ENCODE assay signal across 8 mouse cellular contexts in the genomic region with DNA sequence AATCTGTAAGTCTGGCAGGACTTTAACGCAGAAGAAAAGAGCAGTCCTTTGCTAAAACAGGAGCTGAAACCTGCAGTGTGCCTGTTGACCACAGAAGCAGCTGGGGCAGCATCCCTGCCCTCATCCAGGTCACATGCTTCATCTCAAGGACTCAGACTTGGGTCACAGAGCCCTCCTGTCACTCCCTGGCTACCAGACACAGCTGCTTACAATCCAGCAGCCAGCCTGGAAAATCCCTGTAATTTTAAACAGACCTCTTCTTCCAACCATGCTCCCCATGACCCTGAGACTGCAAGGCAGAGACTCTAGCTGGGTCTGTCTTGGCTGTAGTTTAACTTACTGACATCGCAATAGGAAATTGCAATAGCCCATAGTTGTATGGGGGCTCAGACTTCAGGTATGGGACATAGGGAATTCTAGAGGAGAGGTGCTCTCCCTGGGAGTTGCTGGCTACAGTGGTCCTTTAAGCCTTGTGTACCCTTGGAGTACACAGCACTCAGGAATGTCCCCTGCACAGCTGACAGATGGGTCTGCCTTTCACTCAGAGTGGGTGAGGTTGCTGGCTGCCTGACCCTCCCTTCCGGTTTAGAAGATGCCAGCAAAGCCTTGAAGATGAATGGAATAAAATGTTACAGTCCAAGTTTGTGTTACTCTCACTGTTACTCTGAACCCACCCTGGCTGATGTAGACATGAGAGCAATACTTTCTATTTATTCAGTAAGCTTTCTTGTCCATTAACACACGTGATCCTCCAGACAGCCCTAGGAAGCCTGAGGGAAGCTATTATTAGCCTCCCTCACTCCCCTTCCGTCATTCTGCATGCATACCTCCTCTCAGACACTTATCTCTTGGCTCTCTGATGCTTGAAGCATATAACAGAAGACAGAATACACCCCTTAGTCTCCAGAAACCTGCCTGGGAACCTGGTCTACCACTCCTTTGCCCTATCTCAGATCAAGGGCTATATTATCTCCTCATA.
A peak's percentile ranks its signal among the peaks of the same experiment; 100 is the strongest.
DNase-seq lines count a peak whose midpoint lies in the region; ATAC-seq lines count a peak whose summit lies in the region.

No protein-coding gene starts in this region.

- no peaks in the 10 kb centered on the region for H3K27me3 ChIP-seq in forebrain, embryonic 12.5 days
- H3K27me3 ChIP-seq in hindbrain, embryonic 10.5 days (ENCODE audit: insufficient read depth, poor library complexity, severe bottlenecking): no peaks in the 10 kb centered on the region
- no peaks in the 10 kb centered on the region for H3K27me3 ChIP-seq in midbrain, embryonic 10.5 days (ENCODE audit: low read depth, poor library complexity, severe bottlenecking)

- no peaks in the 10 kb centered on the region for H3K36me3 ChIP-seq in forebrain, embryonic 12.5 days (replicated peaks)
- H3K36me3 ChIP-seq in hindbrain, embryonic 10.5 days: no peaks in the 10 kb centered on the region
- no peaks in the 10 kb centered on the region for H3K36me3 ChIP-seq in midbrain, embryonic 10.5 days

- peak overlapping the region; percentile 64 for H3K27ac ChIP-seq in forebrain, embryonic 12.5 days
- H3K27ac ChIP-seq in hindbrain, embryonic 10.5 days: peak overlapping the region; percentile 78
- H3K27ac ChIP-seq in midbrain, embryonic 10.5 days (replicated peaks): peak overlapping the region; percentile 46

- H3K9ac ChIP-seq in forebrain, embryonic 12.5 days: no peak overlapping the region

- H3K4me1 ChIP-seq in forebrain, embryonic 12.5 days: peaks cover 23% of the 10 kb centered on the region
- H3K4me1 ChIP-seq in hindbrain, embryonic 10.5 days (replicated peaks): peaks cover 29% of the 10 kb centered on the region
- peaks cover 34% of the 10 kb centered on the region for H3K4me1 ChIP-seq in midbrain, embryonic 10.5 days

- 57% methylated on average over 5 of the region's 5 CpGs for WGBS in forebrain, embryonic 12.5 days
- 47% methylated on average over 5 of the region's 5 CpGs for WGBS in hindbrain, embryonic 10.5 days
- 52% methylated on average over 5 of the region's 5 CpGs for WGBS in midbrain, embryonic 10.5 days

- H3K9me3 ChIP-seq in forebrain, embryonic 12.5 days: no peaks in the 10 kb centered on the region
- H3K9me3 ChIP-seq in hindbrain, embryonic 10.5 days: peaks cover 4% of the 10 kb centered on the region
- 0 out of 2 replicates have a peak, but pooled peaks cover 2% of the 10 kb centered on the region for H3K9me3 ChIP-seq in midbrain, embryonic 10.5 days (replicated peaks)

- H3K4me3 ChIP-seq in forebrain, embryonic 12.5 days (replicated peaks): no peak overlapping the region
- no peak overlapping the region for H3K4me3 ChIP-seq in hindbrain, embryonic 10.5 days
- H3K4me3 ChIP-seq in midbrain, embryonic 10.5 days: no peak overlapping the region

- H3K4me2 ChIP-seq in forebrain, embryonic 12.5 days: no peak overlapping the region

- peak; percentile 60 for ATAC-seq in forebrain, embryonic 12.5 days (ENCODE audit: low FRiP score)
- no peak for ATAC-seq in megakaryocyte-erythroid progenitor cell, adult 5-6 weeks (replicated peaks; ENCODE audit: low FRiP score, low TSS enrichment, poor library complexity, severe bottlenecking)
- no peak for ATAC-seq in erythroblast, adult 5-6 weeks (replicated peaks; ENCODE audit: low FRiP score, poor library complexity, severe bottlenecking)

- DNase-seq in embryo, embryonic 10 days (ENCODE audit: low spot score): peak; percentile 70
- DNase-seq in hindbrain, embryonic 10.5 days (ENCODE audit: low spot score): peak; percentile 60
- peak; percentile 42 for DNase-seq in midbrain, embryonic 10.5 days (ENCODE audit: low spot score)
- no peak for DNase-seq in gastrocnemius, adult 8-10 months (ENCODE audit: low spot score in 2 of 2)
- DNase-seq in Muller cell, postnatal 12 days (ENCODE audit: inconsistent ontology term): no peak

Comparison
In these comparisons a context has a peak if more than half of its experiments do, and no peak if none do; other contexts are left out.
1. DNase-seq: peak in embryo, embryonic 10 days (single experiment), hindbrain, embryonic 10.5 days (single experiment) and midbrain, embryonic 10.5 days (single experiment); none in gastrocnemius, adult 8-10 months (0 of 2) and Muller cell, postnatal 12 days (single experiment).
2. Peak in every context shown above with its lines, with median percentiles within 50 percentile points of each other: H3K27ac ChIP-seq.